Mouse (Mus musculus) intestine, embryonic 14.5 days (tissue): ENCODE data around the gene 6430571L13Rik. TPM values are rescaled to one million over a fixed set of nuclear protein-coding genes. Genes with fewer than 3 reads are reported as not detected.

Experiments
- ATAC-seq: fragments of 200-750 bp; cut with Nextera tagmentation; replicated peaks from 2 replicates; pipeline ENCODE4 v1.8.0; 2017; ENCODE audit warnings: low read depth, moderate number of reproducible peaks, moderate TSS enrichment, moderate library complexity; ENCODE audit not compliant: low FRiP score, low TSS enrichment
- DNase-seq: peaks from one replicate; pipeline ENCODE4 v3.0.0-alpha.2; 2018; ENCODE audit warnings: low spot score
- H3K27ac ChIP-seq: fragments of 300-500 bp; sonication (generic); 2 replicates; pipeline ENCODE4 v1.5.1; 2014; ENCODE audit warnings: low read depth, mild to moderate bottlenecking, control low read depth
- H3K27me3 ChIP-seq: fragments of 300-500 bp; sonication (generic); replicated peaks from 2 replicates; pipeline ENCODE4 v1.6.1; 2014; ENCODE audit warnings: low read length, control low read depth; ENCODE audit not compliant: control insufficient read depth, insufficient read depth
- H3K36me3 ChIP-seq: fragments of 300-500 bp; sonication (generic); 2 replicates; pipeline ENCODE4 v1.6.1; 2014; ENCODE audit warnings: low read length, control low read depth; ENCODE audit not compliant: control insufficient read depth, insufficient read depth
- H3K4me1 ChIP-seq: fragments of 300-500 bp; sonication (generic); replicated peaks from 2 replicates; pipeline ENCODE4 v1.6.1; 2014; ENCODE audit warnings: low read length, control low read depth, mixed read lengths; ENCODE audit not compliant: control insufficient read depth, insufficient read depth
- H3K4me2 ChIP-seq: fragments of 300-500 bp; sonication (generic); 2 replicates; pipeline ENCODE4 v1.6.1; 2014; ENCODE audit warnings: low read length
- H3K4me3 ChIP-seq: fragments of 300-500 bp; sonication (generic); 2 replicates; pipeline ENCODE4 v1.5.1; 2014; ENCODE audit warnings: low read depth, low read length, control low read depth, mixed read lengths
- H3K9ac ChIP-seq: fragments of 300-500 bp; sonication (generic); 2 replicates; pipeline ENCODE4 v1.6.1; 2014; ENCODE audit warnings: mild to moderate bottlenecking, low read length
- H3K9me3 ChIP-seq: fragments of 300-500 bp; sonication (generic); 2 replicates; pipeline ENCODE4 v1.6.1; 2016; ENCODE audit warnings: low read length, control low read depth; ENCODE audit not compliant: control insufficient read depth
- WGBS: fragments of 180-500 bp; shearing (Covaris S2); extraction: QIAGEN DNeasy Blood & Tissue Kit; methylation state at CpG from one replicate; pipeline ENCODE4 v1.1.7; 2014; 5-methylcytosine and 5-hydroxymethylcytosine counted together
- polyA plus RNA-seq: library from polyadenylated mRNA; unstranded; fragments of >200 nt; fragmentation: Nextera tagmentation; extraction: Ambion mirVana; gene quantifications from 2 replicates; pipeline ENCODE4 v1.2.1, GENCODE M21; 2014

6430571L13Rik gene
- 0.28 and 0.31 TPM in 2 replicates for polyA plus RNA-seq

DNA sequence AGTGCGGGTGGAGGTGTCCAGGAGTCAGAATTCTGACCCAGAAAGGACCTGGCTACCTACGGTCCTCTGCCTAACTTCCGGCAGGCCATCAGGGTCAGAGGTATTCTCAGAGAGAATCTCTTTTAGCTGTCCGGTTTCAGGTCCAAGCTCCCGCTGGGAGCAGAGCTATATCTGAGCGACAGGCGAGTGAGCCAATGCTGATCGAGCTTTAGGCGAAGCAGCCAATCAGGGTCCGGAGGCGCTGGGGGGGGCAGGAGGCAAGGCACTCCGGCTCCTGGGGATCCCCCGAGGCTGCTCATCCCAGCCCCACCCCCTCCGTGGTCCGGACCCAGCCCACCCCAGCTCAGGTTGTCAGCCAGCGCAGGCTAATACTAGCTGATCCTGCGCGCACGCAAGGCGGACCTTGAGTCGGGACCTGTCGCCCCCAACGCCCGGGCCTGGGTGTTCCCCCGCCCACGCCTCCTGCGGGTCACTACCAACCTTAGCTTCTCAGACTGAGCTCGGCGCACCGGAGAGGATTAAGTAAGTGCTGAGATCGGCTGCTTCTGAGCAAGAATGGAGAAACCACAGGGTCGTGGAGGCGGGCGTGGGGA lies at the start of gene 6430571L13Rik:
Gene 6430571L13Rik, plus strand, starts transcription at position 336 of the 593 bp plus-strand sequence.
- ATAC-seq, result peak; percentile 95
- Histone ChIP-seq H3K4me1 (peaks cover 13% of the 10 kb centered on the region), H3K36me3 (no peaks in the 10 kb centered on the region), H3K27ac (no peak within 1 kb of the TSS), H3K4me3 (peak within 1 kb of the TSS; percentile 55), H3K9ac (peak within 1 kb of the TSS; percentile 40), H3K4me2 (peak within 1 kb of the TSS; percentile 79), H3K9me3 (no peaks in the 10 kb centered on the region), H3K27me3 (peaks cover 13% of the 10 kb centered on the region; the same call in 1 of the 2 replicates)
- under 1% methylated on average over 33 of the region's 34 CpGs for WGBS
- DNase-seq, result peak; percentile 99

DNA sequence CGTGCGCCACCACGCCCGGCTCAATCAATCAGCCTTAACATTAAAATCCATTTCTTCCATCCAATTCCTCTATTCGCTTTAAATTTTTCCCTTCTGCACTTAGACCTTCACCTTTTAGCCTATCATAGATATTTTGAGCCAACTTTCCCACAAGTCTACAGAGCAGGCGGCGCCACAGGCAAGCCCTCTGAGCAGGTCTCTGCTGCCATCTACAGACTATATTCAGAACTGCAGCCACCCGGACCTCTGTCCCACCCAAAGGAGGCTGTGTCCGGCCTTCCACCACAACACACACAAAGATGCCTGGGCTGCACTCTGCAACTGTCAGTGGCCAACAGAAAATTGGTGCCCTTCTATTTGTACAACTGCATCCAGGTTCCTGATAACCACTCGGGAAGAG lies 49.5 kb upstream of the 6430571L13Rik start:
- WGBS, result 22% methylated on average over 10 of the region's 10 CpGs
- 0 out of 2 replicates have a peak, but pooled peaks cover 5% of the 10 kb centered on the region for H3K27me3 ChIP-seq
- ATAC-seq (no peak), DNase-seq (peak; percentile 96)
- H3K4me1 ChIP-seq, result peaks cover 13% of the 10 kb centered on the region; the same call in 1 of the 2 replicates
- no peaks in the 10 kb centered on the region for H3K36me3 ChIP-seq
- H3K9me3 ChIP-seq, result no peaks in the 10 kb centered on the region
- no peak overlapping the region for H3K4me3 ChIP-seq
- H3K27ac ChIP-seq, result no peak overlapping the region
- H3K9ac ChIP-seq, result no peak overlapping the region
- no peak overlapping the region for H3K4me2 ChIP-seq

DNA sequence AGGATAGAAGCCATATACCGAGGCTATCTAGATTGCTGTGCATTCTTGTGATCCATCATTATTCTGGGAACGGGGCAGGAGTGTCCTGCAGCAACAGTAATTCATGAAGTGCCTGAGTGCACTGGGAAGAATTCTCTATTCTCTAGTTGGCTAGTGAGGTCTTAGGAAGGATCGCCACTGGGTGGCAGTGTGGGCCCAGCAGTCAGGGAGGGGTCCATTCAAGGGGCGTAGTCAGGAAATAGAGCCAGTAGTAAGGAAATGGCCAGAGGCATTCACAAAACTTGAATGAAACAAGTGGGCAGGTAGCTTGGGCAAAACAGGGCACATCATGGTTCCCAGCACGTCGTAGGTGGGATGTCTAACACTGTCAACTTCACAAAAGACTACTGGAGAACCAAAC lies 46.2 kb upstream of the 6430571L13Rik start:
- DNase-seq (peak; percentile 86), ATAC-seq (no peak)
- Histone ChIP-seq H3K9ac (no peak overlapping the region), H3K4me2 (no peak overlapping the region), H3K4me3 (no peak overlapping the region), H3K36me3 (no peaks in the 10 kb centered on the region), H3K9me3 (no peaks in the 10 kb centered on the region), H3K27me3 (0 out of 2 replicates have a peak, but pooled peaks cover 5% of the 10 kb centered on the region), H3K27ac (no peak overlapping the region), H3K4me1 (peaks cover 27% of the 10 kb centered on the region)
- 6% methylated on average over 6 of the region's 6 CpGs for WGBS

DNA sequence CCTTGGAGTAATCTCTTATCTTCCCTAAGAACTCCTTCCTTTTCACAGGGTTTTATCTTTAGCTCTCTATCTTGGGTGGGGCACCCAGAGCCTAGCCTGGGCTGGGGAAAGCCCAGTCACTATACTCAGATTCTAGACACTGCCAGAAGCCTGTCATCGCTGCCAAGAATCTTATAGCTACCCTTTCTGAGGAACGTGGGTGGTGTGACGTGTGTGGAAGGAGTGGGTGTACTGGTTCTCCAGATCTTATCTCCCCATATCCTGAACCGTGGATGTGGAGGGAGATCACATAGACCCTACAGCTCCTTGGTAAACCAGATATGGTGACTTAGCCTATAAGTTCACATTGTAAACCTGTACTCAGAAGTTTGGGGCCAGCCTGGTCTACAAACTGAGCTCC lies 44.8 kb upstream of the 6430571L13Rik start:
- H3K27me3 ChIP-seq, result 0 out of 2 replicates have a peak, but pooled peaks cover 5% of the 10 kb centered on the region
- WGBS, result 66% methylated on average over 4 of the region's 4 CpGs
- no peaks in the 10 kb centered on the region for H3K9me3 ChIP-seq
- DNase-seq (no peak), ATAC-seq (no peak)
- peak overlapping the region; percentile 32 for H3K9ac ChIP-seq
- H3K36me3 ChIP-seq, result peaks cover 5% of the 10 kb centered on the region; the same call in 1 of the 2 replicates
- peak overlapping the region; percentile 70 for H3K4me2 ChIP-seq
- H3K27ac ChIP-seq, result 0 out of 2 replicates have a peak overlapping the region, but pooled peaks have one; percentile 82
- H3K4me1 ChIP-seq, result peaks cover 20% of the 10 kb centered on the region
- peak overlapping the region; percentile 64 for H3K4me3 ChIP-seq

DNA sequence AAGGTAGTCTGAATTCAATTTTAAA lies 44.6 kb upstream of the 6430571L13Rik start, which contains the start of gene Cish:
Gene Cish, plus strand, starts transcription at position 11 of the 25 bp plus-strand sequence.
- peak within 1 kb of the TSS; percentile 64 for H3K4me3 ChIP-seq
- ATAC-seq, result no peak
- DNase-seq, result no peak
- no peaks in the 10 kb centered on the region for H3K9me3 ChIP-seq
- H3K4me2 ChIP-seq, result peak within 1 kb of the TSS; percentile 70
- H3K27me3 ChIP-seq, result 0 out of 2 replicates have a peak, but pooled peaks cover 5% of the 10 kb centered on the region
- H3K9ac ChIP-seq, result peak within 1 kb of the TSS; percentile 69
- H3K4me1 ChIP-seq, result peaks cover 19% of the 10 kb centered on the region
- peaks cover 7% of the 10 kb centered on the region; the same call in 1 of the 2 replicates for H3K36me3 ChIP-seq
- H3K27ac ChIP-seq, result peak within 1 kb of the TSS; percentile 82

DNA sequence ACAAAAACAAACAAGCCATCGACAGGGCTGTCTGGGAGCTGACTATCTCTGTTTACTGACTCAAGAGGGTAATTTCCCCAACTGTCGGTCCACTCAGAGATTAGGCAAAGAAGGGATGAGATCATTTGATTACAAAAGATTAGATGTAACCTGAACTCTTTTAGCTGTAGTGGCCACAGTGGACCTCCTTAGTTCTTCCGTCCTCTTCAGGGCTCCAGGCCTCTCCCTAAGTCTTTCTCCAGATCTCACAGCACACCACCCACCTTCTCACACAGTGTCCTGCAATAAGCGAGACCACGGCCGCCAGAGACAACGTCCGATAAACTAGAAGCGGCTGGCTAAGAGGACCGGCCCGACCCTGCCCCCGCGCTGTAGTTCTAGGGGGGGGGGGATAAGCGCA lies 44.4 kb upstream of the 6430571L13Rik start:
- Histone ChIP-seq H3K9me3 (no peaks in the 10 kb centered on the region), H3K9ac (peak overlapping the region; percentile 32), H3K36me3 (peaks cover 10% of the 10 kb centered on the region), H3K27ac (peak overlapping the region; percentile 82), H3K4me3 (peak overlapping the region; percentile 64), H3K4me1 (peaks cover 19% of the 10 kb centered on the region), H3K27me3 (0 out of 2 replicates have a peak, but pooled peaks cover 5% of the 10 kb centered on the region), H3K4me2 (peak overlapping the region; percentile 70)
- ATAC-seq (peak; percentile 40), DNase-seq (no peak)
- WGBS, result 2% methylated on average over 14 of the region's 14 CpGs

DNA sequence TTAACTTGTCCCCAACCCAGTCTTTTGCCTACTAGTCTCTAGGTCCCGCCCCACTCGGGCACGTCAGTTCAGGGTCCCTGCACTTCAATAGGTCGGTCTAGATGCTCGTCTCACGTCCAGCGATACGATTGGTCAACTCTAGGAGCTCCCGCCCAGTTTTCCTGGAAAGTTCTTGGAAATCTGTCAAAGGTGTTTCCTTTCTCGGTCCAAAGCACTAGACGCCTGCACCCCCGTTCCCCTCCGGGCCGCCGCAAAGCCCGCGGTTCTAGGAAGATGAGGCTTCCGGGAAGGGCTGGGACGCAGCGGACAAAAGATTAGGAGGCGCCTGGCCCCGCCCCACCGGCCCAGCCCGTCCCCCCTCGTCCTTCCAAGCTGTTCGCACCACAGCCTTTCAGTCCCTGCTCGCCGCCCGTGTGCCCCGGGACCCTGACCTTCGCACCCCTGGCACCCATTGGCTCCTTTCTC lies 43.9 kb upstream of the 6430571L13Rik start:
- WGBS, result under 1% methylated on average over 31 of the region's 31 CpGs
- peak overlapping the region; percentile 82 for H3K27ac ChIP-seq
- H3K36me3 ChIP-seq, result peaks cover 14% of the 10 kb centered on the region
- peak; percentile 96 for ATAC-seq
- peak overlapping the region; percentile 69 for H3K9ac ChIP-seq
- peak; percentile 98 for DNase-seq
- peak overlapping the region; percentile 64 for H3K4me3 ChIP-seq
- peaks cover 19% of the 10 kb centered on the region for H3K4me1 ChIP-seq
- H3K27me3 ChIP-seq, result 0 out of 2 replicates have a peak, but pooled peaks cover 5% of the 10 kb centered on the region
- H3K9me3 ChIP-seq, result no peaks in the 10 kb centered on the region
- peak overlapping the region; percentile 70 for H3K4me2 ChIP-seq

DNA sequence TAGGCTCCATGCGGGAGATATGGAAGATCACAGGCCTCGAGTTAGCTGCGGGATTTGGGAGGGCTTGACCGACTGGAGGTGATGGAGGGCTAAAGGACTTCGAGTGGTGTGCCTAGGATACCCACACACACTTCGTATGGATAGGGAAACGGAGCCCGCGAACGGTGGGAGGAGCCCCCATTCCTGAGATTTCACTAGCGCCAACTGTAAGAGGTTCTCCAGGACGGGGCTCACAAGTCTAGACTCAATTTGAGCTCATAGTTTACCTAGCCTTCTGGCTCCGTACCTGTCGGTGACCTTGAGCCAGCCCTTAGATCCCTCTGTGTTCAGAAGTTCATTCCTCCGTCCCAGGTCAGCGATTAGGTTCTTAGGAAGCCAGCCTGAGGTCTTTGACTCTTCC lies 43.3 kb upstream of the 6430571L13Rik start:
- peaks cover 20% of the 10 kb centered on the region for H3K36me3 ChIP-seq
- H3K9me3 ChIP-seq, result no peaks in the 10 kb centered on the region
- H3K27me3 ChIP-seq, result 0 out of 2 replicates have a peak, but pooled peaks cover 5% of the 10 kb centered on the region
- H3K4me1 ChIP-seq, result peaks cover 19% of the 10 kb centered on the region
- H3K4me2 ChIP-seq, result peak overlapping the region; percentile 70
- WGBS, result 5% methylated on average over 16 of the region's 16 CpGs
- peak overlapping the region; percentile 69 for H3K9ac ChIP-seq
- H3K27ac ChIP-seq, result peak overlapping the region; percentile 82
- peak overlapping the region; percentile 64 for H3K4me3 ChIP-seq
- ATAC-seq, result peak; percentile 6; the same call in 1 of the 2 replicates
- DNase-seq, result no peak

DNA sequence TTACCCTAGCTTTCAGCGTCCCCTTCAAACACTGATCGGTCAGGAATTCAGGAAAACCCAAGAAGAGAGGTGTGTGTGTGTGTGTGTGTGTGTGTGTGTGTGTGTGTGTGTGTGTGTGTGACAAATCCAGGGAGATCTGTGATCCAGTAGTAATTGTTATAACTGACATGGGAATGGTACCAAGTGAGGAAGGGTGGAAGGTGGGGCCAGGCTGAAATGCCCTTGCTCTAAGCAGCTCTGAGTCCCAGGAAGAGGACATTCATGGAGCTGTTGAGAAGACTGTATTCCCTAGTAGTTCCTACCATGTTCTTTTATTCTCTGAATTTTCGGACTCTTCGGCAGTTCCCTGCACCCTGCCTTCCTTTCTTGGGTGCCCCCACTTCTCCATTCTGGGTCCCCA lies 42.7 kb upstream of the 6430571L13Rik start:
- Histone ChIP-seq H3K27ac (no peak overlapping the region), H3K9me3 (no peaks in the 10 kb centered on the region), H3K36me3 (peaks cover 23% of the 10 kb centered on the region), H3K4me2 (peak overlapping the region; percentile 70), H3K9ac (no peak overlapping the region; the same call in 1 of the 2 replicates), H3K4me3 (peak overlapping the region; percentile 64), H3K4me1 (peaks cover 19% of the 10 kb centered on the region), H3K27me3 (0 out of 2 replicates have a peak, but pooled peaks cover 5% of the 10 kb centered on the region)
- ATAC-seq (no peak), DNase-seq (no peak)
- WGBS, result 84% methylated on average over 4 of the region's 4 CpGs
